Mouse (Mus musculus) E14TG2a.4 (cell line): ENCODE results near the gene Nrxn3.

ENCODE experiments used
- CTCF ChIP-seq: conservative IDR thresholded peaks from 2 replicates; pipeline ENCODE4 v1.5.1; 2014; ENCODE audit warnings: low read length
- POU5F1 ChIP-seq: IDR thresholded peaks from 2 replicates; pipeline ENCODE4 v1.6.1; 2014; ENCODE audit warnings: low read length, borderline replicate concordance

DNA sequence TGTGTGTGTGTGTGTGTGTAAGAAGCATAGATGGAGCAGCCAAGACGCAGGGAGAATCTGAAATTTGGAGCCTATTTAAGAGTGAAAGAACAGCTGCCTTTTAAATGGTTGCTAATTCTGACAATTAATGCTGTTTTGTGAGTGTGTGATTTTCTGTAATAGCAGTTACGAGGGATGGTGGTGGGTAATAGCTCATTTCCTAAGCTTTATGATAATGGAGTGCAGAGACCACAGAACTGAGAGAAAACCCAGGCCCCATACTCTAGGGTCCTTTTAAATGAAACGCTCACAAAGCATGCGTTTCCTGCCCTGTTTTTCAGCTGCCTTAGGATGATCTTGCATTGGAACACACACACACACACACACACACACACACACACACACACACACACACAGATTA is 137.7 kb downstream of the Nrxn3 start:
- TF ChIP-seq CTCF (no peak), POU5F1 (no peak)
